Mouse (Mus musculus) small intestine, adult 2 months (tissue): ENCODE measurements around the gene Rpl14.

Experiments used
- CTCF ChIP-seq: fragments of 200-500 bp; IDR thresholded peaks from 2 replicates; pipeline ENCODE4 v1.5.1; 2012; ENCODE audit warnings: low read depth, mild to moderate bottlenecking, control low read depth, inconsistent platforms, low read length, moderate library complexity, mixed read lengths; ENCODE audit not compliant: insufficient replicate concordance, insufficient read length; ENCODE audit errors: extremely low read depth
- POLR2A ChIP-seq: fragments of 200-500 bp; IDR thresholded peaks from 2 replicates; pipeline ENCODE4 v1.6.1; 2012; ENCODE audit warnings: low read depth, mild to moderate bottlenecking, control low read depth, inconsistent platforms, low read length, moderate library complexity

GRCm38 (mm10) chr9:120593383-120594101, 22.3 kb downstream of the Rpl14 start:
- TF ChIP-seq POLR2A (no peak), CTCF (no peak)
